Mouse (Mus musculus) G1E (cell line): Measurements from ENCODE around the gene 1700113H08Rik. TPM values are rescaled to one million over a fixed set of nuclear protein-coding genes. Genes with fewer than 3 reads are reported as not detected.

Experiments
- ATAC-seq: 2 replicates; pipeline ENCODE4 v1.8.0; 2016; ENCODE audit warnings: mild to moderate bottlenecking; ENCODE audit not compliant: insufficient number of reproducible peaks, poor library complexity, low FRiP score, severe bottlenecking; ENCODE audit errors: extremely low read depth
- DNase-seq: peaks from one replicate; pipeline ENCODE4 v3.0.0; 2012; ENCODE audit warnings: low spot score
- H3K27me3 ChIP-seq: 2 replicates; pipeline ENCODE4 v1.6.1; 2012; ENCODE audit warnings: mild to moderate bottlenecking, low read length, inconsistent platforms; ENCODE audit not compliant: insufficient read depth
- H3K36me3 ChIP-seq: replicated peaks from 2 replicates; pipeline ENCODE3; 2012; ENCODE audit warnings: mild to moderate bottlenecking, inconsistent platforms
- H3K4me1 ChIP-seq: 2 replicates; pipeline ENCODE4 v1.6.1; 2012; ENCODE audit warnings: low read depth, low read length, inconsistent platforms, mixed read lengths; ENCODE audit not compliant: insufficient read depth
- H3K4me3 ChIP-seq: 2 replicates; pipeline ENCODE4 v1.5.1; 2012; ENCODE audit warnings: low read depth, mild to moderate bottlenecking, inconsistent platforms, low read length, moderate library complexity, mixed read lengths
- H3K9me3 ChIP-seq: replicated peaks from 2 replicates; pipeline ENCODE4 v1.6.1; 2012; ENCODE audit warnings: inconsistent platforms
- CTCF ChIP-seq: IDR thresholded peaks from 2 replicates; pipeline ENCODE4 v1.5.1; 2012; ENCODE audit warnings: low read depth, low read length, inconsistent platforms, mixed read lengths
- GATA1 ChIP-seq: IDR thresholded peaks from 2 replicates; pipeline ENCODE4 v1.6.1; 2012; ENCODE audit warnings: borderline replicate concordance, low read length, inconsistent platforms, mixed read lengths
- GATA2 ChIP-seq: IDR thresholded peaks from 2 replicates; pipeline ENCODE4 v1.6.1; 2012; ENCODE audit warnings: low read depth, low read length, inconsistent platforms, borderline replicate concordance
- POLR2AphosphoS5 ChIP-seq: IDR thresholded peaks from 2 replicates; pipeline ENCODE4 v1.6.1; 2012; ENCODE audit warnings: low read depth, low read length, inconsistent platforms; ENCODE audit not compliant: insufficient replicate concordance
- TAL1 ChIP-seq: conservative IDR thresholded peaks from 2 replicates; pipeline ENCODE4 v1.6.1; 2012; ENCODE audit warnings: low read depth, low read length, inconsistent platforms, mixed read lengths
- polyA plus RNA-seq: library from polyadenylated mRNA; stranded (reverse); fragments of >175 nt; gene quantifications from 2 replicates; pipeline ENCODE4 v1.2.3, GENCODE M21; 2012
- total RNA-seq, 2 experiments: library from RNA; stranded (forward) in 1 of 2; stranded (reverse) in 1 of 2; fragments of 200-1000 nt in 1 of 2; fragments of >200 nt in 1 of 2; fragmentation: Nextera tagmentation in 1 of 2; gene quantifications; 2 replicates each; pipeline ENCODE4 v1.2.3; 2014 to 2017

The 1700113H08Rik gene
- total RNA-seq (2014; fragmentation: Nextera tagmentation) (not detected in 2 replicates), total RNA-seq (2017) (0.22 TPM in 1 of 2 replicates, not detected in the other), polyA plus RNA-seq (not detected in 2 replicates)

- ATAC-seq (no peak), DNase-seq (no peak)
- Histone ChIP-seq H3K27me3 (no peaks in the 10 kb centered on the region), H3K4me1 (no peaks in the 10 kb centered on the region), H3K9me3 (peaks cover 35% of the 10 kb centered on the region), H3K4me3 (peak within 1 kb of the TSS; percentile 9; the same call in 1 of the 2 replicates), H3K36me3 (no peaks in the 10 kb centered on the region)
- no peak for TF ChIP-seq CTCF
- TF ChIP-seq TAL1 = no peak
- TF ChIP-seq GATA2 = no peak
- no peak for TF ChIP-seq POLR2AphosphoS5
- no peak for TF ChIP-seq GATA1
Observed at GRCm38 (mm10) chr10:87057500-87058250, at the start of gene 1700113H08Rik. 1700113H08Rik (plus strand) TSS chr10:87058045.

GRCm38 (mm10) chr10:87008215-87008499 lies 49.7 kb upstream of the 1700113H08Rik start:
- DNase-seq (no peak), ATAC-seq (no peak)
- H3K4me1 ChIP-seq = no peaks in the 10 kb centered on the region
- TF ChIP-seq GATA2 (no peak), CTCF (no peak), POLR2AphosphoS5 (no peak), TAL1 (no peak), GATA1 (no peak)
- no peaks in the 10 kb centered on the region for H3K27me3 ChIP-seq
- peaks cover 49% of the 10 kb centered on the region for H3K9me3 ChIP-seq
- no peak overlapping the region for H3K4me3 ChIP-seq
- H3K36me3 ChIP-seq = no peaks in the 10 kb centered on the region

- TF ChIP-seq POLR2AphosphoS5 (no peak), TAL1 (no peak)
- no peak for DNase-seq
- no peak overlapping the region for H3K4me3 ChIP-seq
- H3K9me3 ChIP-seq = peaks cover 48% of the 10 kb centered on the region
- no peaks in the 10 kb centered on the region for H3K36me3 ChIP-seq
- H3K4me1 ChIP-seq = no peaks in the 10 kb centered on the region
- H3K27me3 ChIP-seq = no peaks in the 10 kb centered on the region
- no peak for ATAC-seq
Observed at GRCm38 (mm10) chr10:87012087-87012486, 45.8 kb upstream of the 1700113H08Rik start.

GRCm38 (mm10) chr10:87014391-87014965 lies 43.4 kb upstream of the 1700113H08Rik start:
- TF ChIP-seq GATA2 = no peak
- TF ChIP-seq CTCF = no peak
- TF ChIP-seq GATA1 = no peak
- TF ChIP-seq TAL1 = no peak
- no peak for TF ChIP-seq POLR2AphosphoS5
- Histone ChIP-seq H3K4me1 (no peaks in the 10 kb centered on the region), H3K4me3 (no peak overlapping the region), H3K9me3 (peaks cover 42% of the 10 kb centered on the region), H3K36me3 (no peaks in the 10 kb centered on the region), H3K27me3 (no peaks in the 10 kb centered on the region)
- DNase-seq (no peak), ATAC-seq (no peak)

GRCm38 (mm10) chr10:87015403-87015802 lies 42.4 kb upstream of the 1700113H08Rik start:
- DNase-seq (no peak), ATAC-seq (no peak)
- Histone ChIP-seq H3K4me1 (no peaks in the 10 kb centered on the region), H3K36me3 (no peaks in the 10 kb centered on the region), H3K27me3 (no peaks in the 10 kb centered on the region), H3K9me3 (peaks cover 44% of the 10 kb centered on the region), H3K4me3 (no peak overlapping the region)
- TF ChIP-seq TAL1 = no peak
- TF ChIP-seq CTCF = no peak
- no peak for TF ChIP-seq POLR2AphosphoS5
- no peak for TF ChIP-seq GATA1

GRCm38 (mm10) chr10:87016151-87016692 lies 41.6 kb upstream of the 1700113H08Rik start:
- Histone ChIP-seq H3K9me3 (peaks cover 39% of the 10 kb centered on the region), H3K4me3 (no peak overlapping the region), H3K27me3 (no peaks in the 10 kb centered on the region), H3K4me1 (no peaks in the 10 kb centered on the region), H3K36me3 (no peaks in the 10 kb centered on the region)
- TF ChIP-seq GATA2 = no peak
- TF ChIP-seq CTCF = no peak
- no peak for TF ChIP-seq TAL1
- ATAC-seq = no peak
- DNase-seq = no peak
